Mouse (Mus musculus) ES-E14 (cell line): ENCODE results near the gene Kcnh5. TPM values are rescaled to one million over a fixed set of nuclear protein-coding genes. Genes with fewer than 3 reads are reported as not detected.

Experiments
- DNase-seq: peaks from one replicate; pipeline ENCODE4 v3.0.0-alpha.2; 2013; ENCODE audit warnings: low read depth, low spot score
- H3K27ac ChIP-seq: 2 replicates; pipeline ENCODE4 v1.5.1; 2012; ENCODE audit warnings: low read depth, mild to moderate bottlenecking, low read length, moderate library complexity, mixed read lengths; ENCODE audit not compliant: poor library complexity, insufficient read depth, severe bottlenecking
- H3K36me3 ChIP-seq: 2 replicates; pipeline ENCODE4 v1.6.1; 2012; ENCODE audit warnings: mild to moderate bottlenecking, low read length, moderate library complexity, mixed read lengths; ENCODE audit not compliant: control insufficient read depth, poor library complexity, insufficient read depth, severe bottlenecking
- H3K4me1 ChIP-seq, 2 experiments: fragments of 150-350 bp in 1 of 2; sonication (generic) in 1 of 2; 2 replicates each; pipeline ENCODE4 v1.6.1; 2012; ENCODE audit warnings: low read length in 2 of 2, mild to moderate bottlenecking in 1 of 2, mixed read lengths in 1 of 2; ENCODE audit not compliant: control insufficient read depth in 2 of 2, insufficient read depth in 2 of 2, poor library complexity in 1 of 2
- H3K4me3 ChIP-seq, 2 experiments: fragments of 150-350 bp in 1 of 2; sonication (generic) in 1 of 2; 2 replicates each; pipeline ENCODE4 v1.5.1; 2012; ENCODE audit warnings: low read length in 2 of 2, low read depth in 1 of 2, mild to moderate bottlenecking in 1 of 2, mixed read lengths in 1 of 2; ENCODE audit not compliant: insufficient read depth in 1 of 2, poor library complexity in 1 of 2, severe bottlenecking in 1 of 2
- H3K9ac ChIP-seq: 2 replicates; pipeline ENCODE4 v1.6.1; 2012; ENCODE audit warnings: low read depth, mild to moderate bottlenecking, low read length, mixed read lengths; ENCODE audit not compliant: poor library complexity, insufficient read depth, severe bottlenecking
- H3K9me3 ChIP-seq: fragments of 150-350 bp; sonication (generic); 2 replicates; pipeline ENCODE4 v1.6.1; 2012; ENCODE audit warnings: low read depth, mild to moderate bottlenecking, low read length; ENCODE audit not compliant: control insufficient read depth, insufficient read depth
- CHD2 ChIP-seq: IDR thresholded peaks from 2 replicates; pipeline ENCODE4 v1.6.1; 2014; ENCODE audit warnings: mild to moderate bottlenecking, low read depth, low read length, inconsistent platforms
- HCFC1 ChIP-seq: IDR thresholded peaks from 2 replicates; pipeline ENCODE4 v1.6.1; 2012; ENCODE audit warnings: low read length, inconsistent platforms, borderline replicate concordance; ENCODE audit not compliant: insufficient read depth
- MAFK ChIP-seq: IDR thresholded peaks from 2 replicates; pipeline ENCODE4 v1.6.1; 2014; ENCODE audit warnings: mild to moderate bottlenecking, low read depth, low read length, inconsistent platforms; ENCODE audit not compliant: insufficient read depth
- ZC3H11A ChIP-seq: IDR thresholded peaks from 2 replicates; pipeline ENCODE4 v1.6.1; 2012; ENCODE audit warnings: low read depth, mild to moderate bottlenecking, inconsistent platforms, low read length, borderline replicate concordance
- ZNF384 ChIP-seq: IDR thresholded peaks from 2 replicates; pipeline ENCODE4 v1.6.1; 2012; ENCODE audit warnings: low read depth, low read length, inconsistent platforms
- in situ Hi-C, 2 experiments: fragments of 600-800 bp; cut with MboI; formaldehyde crosslinking; loops; one replicate each; pipeline ENCODE4 v1.15.1; 2025; ENCODE audit warnings: low sequenced_read_pairs in 2 of 2, inconsistent platforms in 1 of 2; ENCODE audit not compliant: unreplicated experiment in 2 of 2
- total RNA-seq: library from RNA; depleted of rRNA; stranded (reverse); fragments of 300-350 nt; gene quantifications from 2 replicates; pipeline ENCODE4 v1.2.3, GENCODE M21; 2012

The Kcnh5 gene
- total RNA-seq, 1 experiment: 0.18 TPM

DNA sequence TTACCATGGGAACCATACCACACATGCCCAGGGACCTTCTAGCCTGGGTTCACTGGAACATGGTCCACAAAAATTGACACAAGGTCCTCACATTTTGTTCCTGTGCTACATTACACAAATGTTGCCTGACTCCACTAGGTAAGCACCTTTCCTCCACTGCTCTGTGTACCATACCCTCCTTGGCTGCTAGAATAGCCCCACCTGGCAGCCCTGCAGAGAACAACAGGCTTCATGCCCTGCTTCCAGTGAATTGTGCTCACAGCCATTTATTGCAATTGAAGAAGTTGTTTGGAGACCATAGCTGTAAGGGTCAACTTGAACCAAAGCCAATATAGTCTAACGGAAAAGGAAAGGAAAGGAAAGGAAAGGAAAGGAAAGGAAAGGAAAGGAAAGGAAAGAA, 37.3 kb downstream of the Kcnh5 start:
- Histone ChIP-seq H3K9me3 (no peaks in the 10 kb centered on the region), H3K36me3 (no peaks in the 10 kb centered on the region), H3K9ac (no peak overlapping the region), H3K4me3 (no peak overlapping the region), H3K4me1 (no peaks in the 10 kb centered on the region), H3K27ac (no peak overlapping the region)
- TF ChIP-seq ZNF384: no peak
- TF ChIP-seq ZC3H11A: no peak
- TF ChIP-seq HCFC1: no peak
- TF ChIP-seq CHD2: no peak
- no peak for TF ChIP-seq MAFK
- in situ Hi-C loops: no loop called here
- no peak for DNase-seq

- H3K9ac ChIP-seq: no peak overlapping the region
- no peaks in the 10 kb centered on the region for H3K4me1 ChIP-seq
- no peaks in the 10 kb centered on the region for H3K9me3 ChIP-seq
- H3K4me3 ChIP-seq: no peak overlapping the region
- in situ Hi-C loops: no loop called here
- no peaks in the 10 kb centered on the region for H3K36me3 ChIP-seq
- no peak for DNase-seq
- no peak overlapping the region for H3K27ac ChIP-seq
- TF ChIP-seq ZNF384: no peak
Observed at GRCm38 (mm10) chr12:75091921-75092320, 85.2 kb downstream of the Kcnh5 start.

GRCm38 (mm10) chr12:75090957-75091356, 86.2 kb downstream of the Kcnh5 start:
- in situ Hi-C loops: no loop called here
- Histone ChIP-seq H3K36me3 (no peaks in the 10 kb centered on the region), H3K9ac (no peak overlapping the region), H3K27ac (no peak overlapping the region), H3K9me3 (no peaks in the 10 kb centered on the region), H3K4me3 (no peak overlapping the region), H3K4me1 (no peaks in the 10 kb centered on the region)
- no peak for DNase-seq
- TF ChIP-seq CHD2 (no peak), MAFK (no peak), ZNF384 (no peak), HCFC1 (no peak), ZC3H11A (no peak)

GRCm38 (mm10) chr12:75077175-75077574, 100.0 kb downstream of the Kcnh5 start:
- Histone ChIP-seq H3K27ac (no peak overlapping the region), H3K4me3 (no peak overlapping the region), H3K4me1 (no peaks in the 10 kb centered on the region), H3K9ac (no peak overlapping the region), H3K36me3 (no peaks in the 10 kb centered on the region), H3K9me3 (no peaks in the 10 kb centered on the region)
- no peak for DNase-seq
- no peak for TF ChIP-seq CHD2
- no peak for TF ChIP-seq MAFK
- TF ChIP-seq ZNF384: no peak
- no peak for TF ChIP-seq ZC3H11A
- no peak for TF ChIP-seq HCFC1
- in situ Hi-C loops: no loop called here

DNA sequence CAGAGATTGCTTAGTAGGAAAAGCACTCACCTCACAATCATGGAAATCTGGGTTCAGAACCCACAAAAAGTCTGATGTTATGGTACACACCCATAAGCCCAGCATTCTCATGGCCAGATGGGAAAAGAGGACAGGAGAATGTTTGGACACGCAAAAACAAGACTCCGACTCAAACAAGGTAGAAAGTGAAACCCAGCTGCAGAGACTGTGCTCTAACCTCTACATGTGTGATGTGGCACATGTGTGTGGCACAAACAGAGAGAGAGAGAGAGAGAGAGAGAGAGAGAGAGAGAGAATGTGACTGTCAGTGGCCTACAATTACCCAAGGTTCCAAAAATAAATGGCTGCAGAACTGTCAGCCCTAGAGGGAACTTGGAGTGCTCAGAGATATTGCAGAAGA, 106.1 kb downstream of the Kcnh5 start:
- Histone ChIP-seq H3K9ac (no peak overlapping the region), H3K4me1 (no peaks in the 10 kb centered on the region), H3K9me3 (no peaks in the 10 kb centered on the region), H3K27ac (no peak overlapping the region), H3K36me3 (no peaks in the 10 kb centered on the region), H3K4me3 (no peak overlapping the region)
- TF ChIP-seq ZNF384: no peak
- TF ChIP-seq HCFC1: no peak
- TF ChIP-seq ZC3H11A: no peak
- TF ChIP-seq MAFK: no peak
- no peak for TF ChIP-seq CHD2
- no peak for DNase-seq
- in situ Hi-C loops: no loop called here
